Mouse (Mus musculus): ENCODE measurements at regions not wholly inside any gene's neighbourhood (a gene's known extent, or its start where the extent isn't known, plus 50 kb on each side); places are given as distances from the start of the nearest gene placed in this dataset.

GRCm38 (mm10) chr10:96822344-96823335 lies 205.8 kb downstream of the Btg1 start:
- WGBS (ENCODE audit: insufficient replicate concordance) = 42% methylated on average over 7 of the region's 7 CpGs
- DNase-seq (ENCODE audit: low read depth in 3 of 3, low spot score in 3 of 3) = no peak
- TF ChIP-seq CTCF (IDR thresholded peaks at IDR 0.05; ENCODE audit: low read depth) (no peak), EP300 (IDR thresholded peaks at IDR 0.05; ENCODE audit: low read depth) (no peak)
- Histone ChIP-seq H3K36me3 (replicated peaks; ENCODE audit: control insufficient read depth, insufficient read depth, low read depth) (no peaks in the 10 kb centered on the region), H3K4me2 (ENCODE audit: low read depth) (no peak overlapping the region), H3K27me3 (ENCODE audit: control insufficient read depth, insufficient read depth, low read length) (no peaks in the 10 kb centered on the region), H3K9ac (replicated peaks) (no peak overlapping the region), H3K4me3 (ENCODE audit: insufficient read depth in 1 of 2, low read depth in 2 of 2, low read length in 2 of 2) (no peak overlapping the region), H3K27ac (no peak overlapping the region), H3K9me3 (ENCODE audit: control insufficient read depth, low read length) (no peaks in the 10 kb centered on the region), H3K4me1 (replicated peaks; ENCODE audit: control insufficient read depth in 2 of 2, insufficient read depth in 2 of 2, low read length in 1 of 2) (no peaks in the 10 kb centered on the region)
- no peak for ATAC-seq (ENCODE audit: insufficient read depth)

GRCm38 (mm10) chr10:96826234-96826788 lies 209.5 kb downstream of the Btg1 start:
- Histone ChIP-seq H3K27ac (no peak overlapping the region), H3K9ac (replicated peaks) (no peak overlapping the region), H3K4me3 (ENCODE audit: insufficient read depth in 1 of 2, low read depth in 2 of 2, low read length in 2 of 2) (no peak overlapping the region), H3K4me1 (replicated peaks; ENCODE audit: control insufficient read depth in 2 of 2, insufficient read depth in 2 of 2, low read length in 1 of 2) (no peaks in the 10 kb centered on the region), H3K4me2 (ENCODE audit: low read depth) (no peak overlapping the region), H3K27me3 (ENCODE audit: control insufficient read depth, insufficient read depth, low read length) (no peaks in the 10 kb centered on the region), H3K9me3 (ENCODE audit: control insufficient read depth, low read length) (no peaks in the 10 kb centered on the region), H3K36me3 (replicated peaks; ENCODE audit: control insufficient read depth, insufficient read depth, low read depth) (no peaks in the 10 kb centered on the region)
- WGBS (ENCODE audit: insufficient replicate concordance) = 35% methylated on average over 7 of the region's 7 CpGs
- ATAC-seq (ENCODE audit: insufficient read depth) (no peak), DNase-seq (ENCODE audit: low read depth in 3 of 3, low spot score in 3 of 3) (no peak)
- TF ChIP-seq EP300 (IDR thresholded peaks at IDR 0.05; ENCODE audit: low read depth) (no peak), CTCF (IDR thresholded peaks at IDR 0.05; ENCODE audit: low read depth) (no peak)

GRCm38 (mm10) chr10:96827971-96828370 lies 211.2 kb downstream of the Btg1 start:
- ATAC-seq (ENCODE audit: insufficient read depth) = no peak
- 64% methylated on average over 5 of the region's 5 CpGs for WGBS (ENCODE audit: insufficient replicate concordance)

GRCm38 (mm10) chr10:96828581-96829246 lies 211.9 kb downstream of the Btg1 start:
- Histone ChIP-seq H3K4me2 (ENCODE audit: low read depth) (no peak overlapping the region), H3K36me3 (replicated peaks; ENCODE audit: control insufficient read depth, insufficient read depth, low read depth) (no peaks in the 10 kb centered on the region), H3K4me1 (replicated peaks; ENCODE audit: control insufficient read depth in 2 of 2, insufficient read depth in 2 of 2, low read length in 1 of 2) (no peaks in the 10 kb centered on the region), H3K27ac (no peak overlapping the region), H3K9ac (replicated peaks) (no peak overlapping the region), H3K27me3 (ENCODE audit: control insufficient read depth, insufficient read depth, low read length) (no peaks in the 10 kb centered on the region), H3K4me3 (ENCODE audit: insufficient read depth in 1 of 2, low read depth in 2 of 2, low read length in 2 of 2) (no peak overlapping the region), H3K9me3 (ENCODE audit: control insufficient read depth, low read length) (no peaks in the 10 kb centered on the region)
- no peak for ATAC-seq (ENCODE audit: insufficient read depth)
- DNase-seq (ENCODE audit: low read depth in 3 of 3, low spot score in 3 of 3) = no peak
- TF ChIP-seq EP300 (IDR thresholded peaks at IDR 0.05; ENCODE audit: low read depth) (no peak), CTCF (IDR thresholded peaks at IDR 0.05; ENCODE audit: low read depth) (no peak)
- WGBS (ENCODE audit: insufficient replicate concordance) = 73% methylated on average over 7 of the region's 7 CpGs

More at GRCm38 (mm10) chr10:96827971-96828370, 211.2 kb downstream of the Btg1 start:
- Histone ChIP-seq H3K36me3 (replicated peaks; ENCODE audit: control insufficient read depth, insufficient read depth, low read depth) (no peaks in the 10 kb centered on the region), H3K4me3 (ENCODE audit: insufficient read depth in 1 of 2, low read depth in 2 of 2, low read length in 2 of 2) (no peak overlapping the region), H3K9me3 (ENCODE audit: control insufficient read depth, low read length) (no peaks in the 10 kb centered on the region), H3K9ac (replicated peaks) (no peak overlapping the region), H3K4me2 (ENCODE audit: low read depth) (no peak overlapping the region), H3K27me3 (ENCODE audit: control insufficient read depth, insufficient read depth, low read length) (no peaks in the 10 kb centered on the region), H3K4me1 (replicated peaks; ENCODE audit: control insufficient read depth in 2 of 2, insufficient read depth in 2 of 2, low read length in 1 of 2) (no peaks in the 10 kb centered on the region), H3K27ac (no peak overlapping the region)
- TF ChIP-seq EP300 (IDR thresholded peaks at IDR 0.05; ENCODE audit: low read depth) = no peak
- TF ChIP-seq CTCF (IDR thresholded peaks at IDR 0.05; ENCODE audit: low read depth) = no peak
- DNase-seq (ENCODE audit: low read depth in 3 of 3, low spot score in 3 of 3) = no peak

- H3K27ac ChIP-seq = no peak overlapping the region
- ATAC-seq (ENCODE audit: insufficient read depth) = no peak
- no peaks in the 10 kb centered on the region for H3K4me1 ChIP-seq (replicated peaks; ENCODE audit: control insufficient read depth in 2 of 2, insufficient read depth in 2 of 2, low read length in 1 of 2)
- H3K4me2 ChIP-seq (ENCODE audit: low read depth) = no peak overlapping the region
- no peaks in the 10 kb centered on the region for H3K36me3 ChIP-seq (replicated peaks; ENCODE audit: control insufficient read depth, insufficient read depth, low read depth)
- no peak overlapping the region for H3K4me3 ChIP-seq (ENCODE audit: insufficient read depth in 1 of 2, low read depth in 2 of 2, low read length in 2 of 2)
- WGBS (ENCODE audit: insufficient replicate concordance) = 73% methylated on average over 12 of the region's 12 CpGs
- H3K27me3 ChIP-seq (ENCODE audit: control insufficient read depth, insufficient read depth, low read length) = no peaks in the 10 kb centered on the region
- H3K9ac ChIP-seq (replicated peaks) = no peak overlapping the region
- DNase-seq (ENCODE audit: low read depth in 3 of 3, low spot score in 3 of 3) = no peak
- no peak for TF ChIP-seq CTCF (IDR thresholded peaks at IDR 0.05; ENCODE audit: low read depth)
- no peak for TF ChIP-seq EP300 (IDR thresholded peaks at IDR 0.05; ENCODE audit: low read depth)
- no peaks in the 10 kb centered on the region for H3K9me3 ChIP-seq (ENCODE audit: control insufficient read depth, low read length)
Measured at GRCm38 (mm10) chr10:96831071-96831470, 214.3 kb downstream of the Btg1 start.

Data from liver, embryonic 14.5 days (tissue).